Mouse (Mus musculus): Measurements from ENCODE around the gene Tas1r2. TPM values are rescaled to one million over a fixed set of nuclear protein-coding genes. Genes with fewer than 3 reads are reported as not detected.

The Tas1r2 gene
- polyA plus RNA-seq, 1 experiment from 2014 or later = not detected

GRCm38 (mm10) chr4:139640333-139640732 lies 13.0 kb upstream of the Tas1r2 start:
- WGBS = 60% methylated on average over 12 of the region's 12 CpGs
- no peak overlapping the region for H3K9ac ChIP-seq
- no peak overlapping the region for H3K4me2 ChIP-seq
- H3K27ac ChIP-seq (replicated peaks) = no peak overlapping the region
- peaks cover 7% of the 10 kb centered on the region; the same call in 1 of the 2 replicates for H3K36me3 ChIP-seq
- ATAC-seq (ENCODE audit: low FRiP score, low read depth) = no peak
- H3K4me3 ChIP-seq = no peak overlapping the region
- H3K27me3 ChIP-seq = peaks cover 16% of the 10 kb centered on the region
- H3K4me1 ChIP-seq (replicated peaks) = peaks cover 29% of the 10 kb centered on the region
- no peaks in the 10 kb centered on the region for H3K9me3 ChIP-seq

DNA sequence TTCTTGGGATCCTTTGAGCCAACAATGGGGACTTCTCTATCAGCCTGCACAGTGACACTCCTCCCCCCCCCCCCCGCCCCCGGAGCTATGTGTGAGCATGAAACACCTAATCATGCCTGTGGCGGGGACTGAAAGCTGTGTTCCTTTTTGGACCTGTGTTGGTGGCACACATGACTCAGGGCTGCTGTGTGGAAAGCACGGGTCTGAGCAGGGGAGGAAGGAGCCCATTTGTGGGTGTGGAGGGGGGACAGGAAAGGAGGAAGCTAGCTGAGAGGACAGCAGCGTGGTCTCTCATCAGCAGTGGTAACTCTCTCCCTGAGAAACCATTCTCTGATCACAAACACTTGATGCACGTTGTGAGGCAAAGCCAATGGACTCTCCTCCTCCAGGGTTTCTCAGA lies 12.6 kb upstream of the Tas1r2 start:
- Histone ChIP-seq H3K9me3 (no peaks in the 10 kb centered on the region), H3K9ac (no peak overlapping the region), H3K4me2 (no peak overlapping the region), H3K27me3 (peaks cover 16% of the 10 kb centered on the region), H3K4me1 (replicated peaks) (peaks cover 29% of the 10 kb centered on the region), H3K4me3 (no peak overlapping the region), H3K27ac (replicated peaks) (no peak overlapping the region), H3K36me3 (peaks cover 10% of the 10 kb centered on the region)
- WGBS = 56% methylated on average over 6 of the region's 6 CpGs
- no peak for ATAC-seq (ENCODE audit: low FRiP score, low read depth)

- 0 out of 2 replicates have a peak, but pooled peaks have one; percentile 17 for ATAC-seq (ENCODE audit: low FRiP score, low read depth)
- Histone ChIP-seq H3K4me1 (replicated peaks) (peaks cover 29% of the 10 kb centered on the region), H3K4me3 (peak overlapping the region; percentile 9; the same call in 1 of the 2 replicates), H3K27ac (replicated peaks) (no peak overlapping the region), H3K9ac (0 out of 2 replicates have a peak overlapping the region, but pooled peaks have one; percentile 5), H3K36me3 (peaks cover 14% of the 10 kb centered on the region), H3K27me3 (peaks cover 16% of the 10 kb centered on the region), H3K9me3 (no peaks in the 10 kb centered on the region), H3K4me2 (peak overlapping the region; percentile 40)
- 6% methylated on average over 29 of the region's 30 CpGs for WGBS
Observed at GRCm38 (mm10) chr4:139641829-139642425, 11.4 kb upstream of the Tas1r2 start.

DNA sequence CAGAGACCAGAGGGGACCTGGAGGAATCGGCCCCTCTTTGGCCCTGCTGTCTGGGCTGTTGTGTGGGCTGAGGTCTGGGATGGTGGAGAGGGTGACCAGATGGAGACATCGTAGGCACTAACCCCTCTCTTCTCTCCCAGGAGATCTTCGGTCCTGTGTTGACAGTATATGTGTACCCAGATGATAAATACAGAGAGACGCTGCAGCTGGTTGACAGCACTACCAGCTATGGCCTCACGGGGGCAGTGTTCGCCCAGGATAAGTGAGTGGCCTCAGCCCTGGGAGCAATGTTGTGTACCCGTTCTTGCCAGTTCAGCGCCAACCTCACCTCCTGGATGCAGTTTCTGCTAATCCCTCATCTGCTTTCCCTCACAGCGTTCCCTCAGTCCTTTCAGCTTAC lies 9.4 kb upstream of the Tas1r2 start:
- peak; percentile 32; the same call in 1 of the 2 replicates for ATAC-seq (ENCODE audit: low FRiP score, low read depth)
- H3K9me3 ChIP-seq = no peaks in the 10 kb centered on the region

GRCm38 (mm10) chr4:139646916-139647315 lies 6.4 kb upstream of the Tas1r2 start:
- ATAC-seq (ENCODE audit: low FRiP score, low read depth) = no peak
- 87% methylated on average over 7 of the region's 7 CpGs for WGBS

More for the DNA sequence above, 9.4 kb upstream of the Tas1r2 start:
- no peak overlapping the region for H3K4me2 ChIP-seq
- H3K27ac ChIP-seq (replicated peaks) = no peak overlapping the region
- peaks cover 16% of the 10 kb centered on the region for H3K27me3 ChIP-seq
- peaks cover 21% of the 10 kb centered on the region for H3K36me3 ChIP-seq
- peaks cover 29% of the 10 kb centered on the region for H3K4me1 ChIP-seq (replicated peaks)
- WGBS = 18% methylated on average over 9 of the region's 9 CpGs
- H3K4me3 ChIP-seq = no peak overlapping the region
- H3K9ac ChIP-seq = no peak overlapping the region

GRCm38 (mm10) chr4:139650086-139650743 lies 3.1 kb upstream of the Tas1r2 start:
- H3K4me1 ChIP-seq (replicated peaks) = no peaks in the 10 kb centered on the region
- H3K27ac ChIP-seq (replicated peaks) = no peak overlapping the region
- no peaks in the 10 kb centered on the region for H3K27me3 ChIP-seq
- no peak overlapping the region for H3K4me3 ChIP-seq
- no peak for ATAC-seq (ENCODE audit: low FRiP score, low read depth)
- H3K4me2 ChIP-seq = no peak overlapping the region
- WGBS = 72% methylated on average over 15 of the region's 15 CpGs
- H3K9ac ChIP-seq = no peak overlapping the region
- no peaks in the 10 kb centered on the region for H3K9me3 ChIP-seq
- H3K36me3 ChIP-seq = peaks cover 21% of the 10 kb centered on the region

More at GRCm38 (mm10) chr4:139646916-139647315, 6.4 kb upstream of the Tas1r2 start:
- Histone ChIP-seq H3K9ac (no peak overlapping the region), H3K4me3 (no peak overlapping the region), H3K4me1 (replicated peaks) (peaks cover 8% of the 10 kb centered on the region), H3K36me3 (peaks cover 26% of the 10 kb centered on the region), H3K4me2 (no peak overlapping the region), H3K27me3 (peaks cover 10% of the 10 kb centered on the region), H3K27ac (replicated peaks) (no peak overlapping the region), H3K9me3 (no peaks in the 10 kb centered on the region)

GRCm38 (mm10) chr4:139650907-139651306 lies 2.4 kb upstream of the Tas1r2 start:
- no peak overlapping the region for H3K27ac ChIP-seq (replicated peaks)
- H3K4me2 ChIP-seq = no peak overlapping the region
- H3K9ac ChIP-seq = no peak overlapping the region
- H3K9me3 ChIP-seq = no peaks in the 10 kb centered on the region
- H3K27me3 ChIP-seq = no peaks in the 10 kb centered on the region
- H3K4me1 ChIP-seq (replicated peaks) = no peaks in the 10 kb centered on the region
- ATAC-seq (ENCODE audit: low FRiP score, low read depth) = no peak
- H3K36me3 ChIP-seq = peaks cover 16% of the 10 kb centered on the region
- no peak overlapping the region for H3K4me3 ChIP-seq
- WGBS = 52% methylated on average over 11 of the region's 11 CpGs

GRCm38 (mm10) chr4:139661897-139662296 lies 8.6 kb downstream of the Tas1r2 start:
- no peak for ATAC-seq (ENCODE audit: low FRiP score, low read depth)
- Histone ChIP-seq H3K36me3 (no peaks in the 10 kb centered on the region), H3K27ac (replicated peaks) (no peak overlapping the region), H3K4me2 (no peak overlapping the region), H3K9me3 (no peaks in the 10 kb centered on the region), H3K9ac (no peak overlapping the region), H3K4me1 (replicated peaks) (no peaks in the 10 kb centered on the region), H3K27me3 (no peaks in the 10 kb centered on the region), H3K4me3 (no peak overlapping the region)
- WGBS = 70% methylated on average over 14 of the region's 14 CpGs

DNA sequence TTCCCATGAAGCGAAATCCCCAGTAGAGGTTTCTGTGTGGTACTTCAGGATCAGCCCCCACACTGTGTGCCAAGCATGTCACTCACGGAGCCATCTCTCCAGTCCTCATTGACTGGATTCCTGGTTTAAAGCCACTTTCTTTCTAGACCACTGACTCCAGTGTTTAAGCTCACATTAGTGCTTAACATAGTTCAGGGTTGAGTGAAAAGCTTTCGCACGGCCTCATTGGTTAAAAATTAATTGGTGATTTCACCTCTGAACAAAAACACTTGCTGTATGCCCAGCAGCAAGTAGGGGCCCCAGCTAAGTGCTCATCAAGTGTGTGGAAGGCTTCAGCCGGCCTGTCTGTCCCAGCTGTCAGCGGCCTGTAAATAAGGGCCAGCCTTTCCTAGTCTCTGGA lies 14.3 kb downstream of the Tas1r2 start:
- Histone ChIP-seq H3K27me3 (0 out of 2 replicates have a peak, but pooled peaks cover 4% of the 10 kb centered on the region), H3K9ac (no peak overlapping the region), H3K9me3 (no peaks in the 10 kb centered on the region), H3K4me2 (no peak overlapping the region), H3K27ac (replicated peaks) (no peak overlapping the region), H3K4me1 (replicated peaks) (no peaks in the 10 kb centered on the region), H3K36me3 (no peaks in the 10 kb centered on the region), H3K4me3 (no peak overlapping the region)
- no peak for ATAC-seq (ENCODE audit: low FRiP score, low read depth)
- WGBS = 46% methylated on average over 6 of the region's 6 CpGs

DNA sequence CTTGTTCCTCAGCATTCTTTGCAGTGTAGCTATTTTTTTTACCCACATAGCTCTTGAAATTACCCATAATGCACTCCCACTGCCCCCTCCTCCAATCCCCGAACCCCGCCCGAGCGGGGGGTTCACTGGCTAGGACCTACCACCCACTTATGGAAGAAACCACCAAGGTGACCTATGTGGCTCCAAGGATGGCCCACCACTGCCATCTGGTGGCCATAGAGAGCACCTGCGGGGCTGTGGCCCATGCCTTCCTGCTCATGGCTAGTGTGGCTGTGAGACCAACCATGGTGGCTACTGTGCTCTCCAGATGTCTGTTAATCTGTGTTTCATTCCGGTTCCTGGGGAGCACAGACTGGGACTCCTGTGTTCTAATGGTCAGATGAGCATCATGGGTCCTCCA lies 16.5 kb downstream of the Tas1r2 start:
- H3K4me2 ChIP-seq = no peak overlapping the region
- no peak overlapping the region for H3K9ac ChIP-seq
- no peaks in the 10 kb centered on the region for H3K4me1 ChIP-seq (replicated peaks)
- no peaks in the 10 kb centered on the region for H3K9me3 ChIP-seq
- ATAC-seq (ENCODE audit: low FRiP score, low read depth) = peak; percentile 72; the same call in 1 of the 2 replicates
- 0 out of 2 replicates have a peak, but pooled peaks cover 4% of the 10 kb centered on the region for H3K27me3 ChIP-seq
- H3K27ac ChIP-seq (replicated peaks) = no peak overlapping the region
- 25% methylated on average over 6 of the region's 6 CpGs for WGBS
- H3K4me3 ChIP-seq = no peak overlapping the region
- H3K36me3 ChIP-seq = no peaks in the 10 kb centered on the region

GRCm38 (mm10) chr4:139675696-139676095 lies 22.4 kb downstream of the Tas1r2 start:
- H3K9me3 ChIP-seq = peaks cover 4% of the 10 kb centered on the region; the same call in 1 of the 2 replicates
- no peak for ATAC-seq (ENCODE audit: low FRiP score, low read depth)
- H3K4me1 ChIP-seq (replicated peaks) = 0 out of 2 replicates have a peak, but pooled peaks cover 3% of the 10 kb centered on the region
- WGBS = 41% methylated on average over 9 of the region's 9 CpGs
- H3K4me3 ChIP-seq = no peak overlapping the region
- H3K27ac ChIP-seq (replicated peaks) = no peak overlapping the region
- 0 out of 2 replicates have a peak, but pooled peaks cover 3% of the 10 kb centered on the region for H3K27me3 ChIP-seq
- no peak overlapping the region for H3K9ac ChIP-seq
- H3K4me2 ChIP-seq = no peak overlapping the region
- H3K36me3 ChIP-seq = no peaks in the 10 kb centered on the region

All from hindbrain, embryonic 15.5 days (tissue).